Mouse (Mus musculus) thymus, adult 2 months (tissue): Measurements from ENCODE around the gene Nfxl1.
"Not testable (repeated sequence)": the region's sequence is repeated elsewhere in the genome, so short reads cannot be mapped to it uniquely, and the experiment has no call there.

Source experiments
- CTCF ChIP-seq: fragments of 200-500 bp; IDR thresholded peaks from 2 replicates; pipeline ENCODE4 v1.5.1; 2012; ENCODE audit warnings: mild to moderate bottlenecking, control low read depth, low read length, moderate library complexity, borderline replicate concordance; ENCODE audit not compliant: control insufficient read depth, poor library complexity, insufficient read depth; ENCODE audit errors: extremely low read depth
- POLR2A ChIP-seq: fragments of 200-500 bp; IDR thresholded peaks from 2 replicates; pipeline ENCODE4 v1.6.1; 2012; ENCODE audit warnings: mild to moderate bottlenecking, low read length, control low read depth, moderate library complexity; ENCODE audit not compliant: control insufficient read depth, poor library complexity, insufficient read depth; ENCODE audit errors: extremely low read depth

- TF ChIP-seq POLR2A, CTCF: not testable (repeated sequence)
Observed at GRCm38 (mm10) chr5:72579599-72579998, 20.1 kb upstream of the Nfxl1 start.
